Mouse (Mus musculus): Measurements from ENCODE around the gene Frmd5.

Gene Frmd5

DNA sequence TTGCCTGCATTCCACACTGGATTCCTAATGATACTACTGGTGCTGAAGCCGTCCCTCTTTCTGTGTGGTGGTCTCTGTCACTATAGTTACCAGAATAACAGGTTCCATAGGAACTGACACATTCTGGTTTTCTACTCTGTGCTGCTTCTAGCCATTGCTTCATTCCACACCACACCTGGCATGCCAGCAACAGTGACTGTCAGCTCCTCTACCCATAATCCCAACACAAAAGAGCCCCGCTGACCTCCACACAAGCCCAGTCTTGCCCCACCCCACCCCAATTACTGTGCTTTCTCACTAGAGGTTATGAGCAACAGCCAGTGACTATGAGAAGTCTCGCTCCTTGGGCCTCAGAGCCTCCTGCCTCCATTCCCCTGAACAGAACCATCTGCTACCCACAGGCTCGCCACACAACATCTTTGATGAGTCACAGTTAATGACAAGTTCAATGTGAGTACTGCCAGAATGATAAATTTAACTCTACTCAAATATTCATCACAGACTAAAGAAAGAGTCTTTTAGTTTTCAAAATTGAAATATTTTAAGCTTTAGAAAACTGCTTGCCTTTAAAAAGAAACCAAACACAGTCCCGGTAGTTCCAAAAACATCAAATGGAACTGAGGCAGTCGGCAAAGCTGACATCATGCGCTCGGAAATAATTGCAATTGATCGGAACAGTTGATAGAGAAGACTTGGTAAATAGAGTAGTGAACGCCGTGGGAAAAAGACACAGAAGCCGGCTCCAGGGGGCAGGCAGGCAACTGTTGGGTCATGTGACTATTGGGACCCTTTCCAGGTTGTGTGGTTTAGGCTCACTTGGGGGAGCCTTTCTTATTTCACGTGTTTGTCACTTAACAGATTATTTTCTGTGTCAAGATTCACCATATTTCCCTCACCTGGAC, 185.4 kb downstream of the Frmd5 start:
- DNase-seq (ENCODE audit: low read depth, low spot score): no peak

DNA sequence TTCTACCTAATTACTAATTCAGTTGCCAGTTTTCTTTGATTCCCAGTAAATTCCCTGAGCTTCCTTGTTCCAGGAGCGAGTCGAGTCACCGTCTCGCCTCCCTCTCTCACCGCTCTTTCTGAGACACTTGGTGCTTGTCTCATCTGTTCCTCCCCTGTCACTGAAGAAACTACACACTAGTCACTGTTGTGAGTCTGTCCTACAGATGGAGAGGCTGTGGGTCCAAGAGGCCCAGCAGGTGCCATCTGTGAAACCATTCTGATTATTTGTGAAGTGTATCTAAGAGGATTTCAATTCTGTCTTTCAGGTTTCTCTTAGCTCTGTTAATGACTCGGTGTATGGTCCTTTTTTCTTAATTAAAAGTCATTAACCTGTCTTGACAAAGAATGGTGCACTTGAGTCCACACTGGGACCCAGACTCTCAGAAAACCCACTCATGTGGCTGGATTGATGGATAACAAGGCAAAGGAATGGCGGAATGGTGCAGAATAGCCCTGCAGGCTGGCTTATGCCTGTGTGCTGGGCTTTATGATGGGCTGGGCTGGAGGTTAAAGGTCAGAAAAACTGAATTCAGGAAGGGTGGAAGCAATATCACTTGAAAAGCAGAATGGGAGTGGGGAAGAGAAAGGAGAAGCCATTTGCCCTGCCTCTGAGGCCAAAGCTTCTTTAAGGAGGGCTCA, 186.2 kb downstream of the Frmd5 start:
- DNase-seq (ENCODE audit: low read depth, low spot score): no peak

- no peak for DNase-seq (ENCODE audit: low read depth, low spot score)
Observed at GRCm38 (mm10) chr2:121615199-121615559, 191.7 kb downstream of the Frmd5 start.

DNA sequence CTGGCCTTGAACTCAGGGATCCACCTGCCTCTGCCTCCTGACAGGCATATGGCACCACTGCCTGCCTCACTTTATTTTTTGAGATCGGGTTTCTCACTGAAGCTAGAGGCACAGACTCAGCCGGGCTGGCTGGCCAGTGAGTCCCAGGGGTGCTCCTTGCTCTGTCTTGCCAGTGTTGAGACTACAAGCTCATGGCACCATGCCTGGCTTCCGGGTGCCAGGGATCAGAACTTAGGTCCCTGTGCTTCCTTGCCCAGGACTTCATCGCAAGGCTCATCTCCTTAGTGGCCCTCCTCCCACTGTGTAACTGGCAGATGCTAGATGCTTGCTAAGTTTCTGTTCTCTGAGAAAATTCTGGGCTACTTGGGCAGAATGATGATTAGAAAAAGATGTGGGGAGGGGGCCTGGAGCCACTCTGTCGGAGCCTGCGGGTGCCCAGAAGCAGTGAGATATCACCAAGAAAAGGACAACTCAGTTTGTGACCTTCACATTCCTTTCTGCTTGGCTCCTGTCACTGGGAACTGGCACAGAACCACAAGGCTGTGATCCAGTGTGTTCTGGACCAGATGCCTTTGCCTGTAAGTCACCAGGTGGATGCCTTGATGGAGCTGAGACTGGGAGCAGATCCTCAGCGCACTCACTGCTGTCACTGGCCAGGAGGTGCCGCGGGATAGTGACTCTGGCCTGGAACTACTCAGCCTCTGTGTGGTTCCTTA, 192.2 kb downstream of the Frmd5 start:
- DNase-seq (ENCODE audit: low read depth, low spot score): no peak

GRCm38 (mm10) chr2:121612112-121612511, 194.8 kb downstream of the Frmd5 start:
- DNase-seq (ENCODE audit: low read depth, low spot score): no peak

- DNase-seq (ENCODE audit: low read depth, low spot score): no peak
Observed at GRCm38 (mm10) chr2:121610008-121610884, 196.6 kb downstream of the Frmd5 start.

GRCm38 (mm10) chr2:121609141-121609724, 197.7 kb downstream of the Frmd5 start:
- DNase-seq (ENCODE audit: low read depth, low spot score): no peak

DNA sequence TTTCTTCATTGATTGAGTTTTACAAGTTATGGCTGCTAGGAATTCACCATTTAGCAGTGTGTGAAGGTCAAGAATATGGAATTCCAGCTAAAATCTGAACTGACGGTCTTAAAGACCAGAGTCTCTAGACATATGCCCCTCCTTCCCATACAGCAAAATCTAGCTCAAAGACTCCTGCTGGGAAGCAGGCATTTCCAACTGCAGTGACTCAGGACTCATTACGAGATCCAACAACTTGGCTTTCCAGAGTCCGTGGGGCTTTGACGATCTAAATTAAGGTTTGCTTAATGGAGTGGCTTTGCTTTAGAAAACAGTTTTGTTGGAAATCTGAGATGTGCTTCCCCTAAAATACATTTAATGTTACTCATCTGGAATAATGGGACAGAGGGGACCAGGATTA, 204.5 kb downstream of the Frmd5 start:
- DNase-seq (ENCODE audit: low read depth, low spot score): no peak

GRCm38 (mm10) chr2:121601543-121601942, 205.3 kb downstream of the Frmd5 start:
- no peak for DNase-seq (ENCODE audit: low read depth, low spot score)

GRCm38 (mm10) chr2:121600736-121601135, 206.2 kb downstream of the Frmd5 start:
- DNase-seq (ENCODE audit: low read depth, low spot score): no peak

DNA sequence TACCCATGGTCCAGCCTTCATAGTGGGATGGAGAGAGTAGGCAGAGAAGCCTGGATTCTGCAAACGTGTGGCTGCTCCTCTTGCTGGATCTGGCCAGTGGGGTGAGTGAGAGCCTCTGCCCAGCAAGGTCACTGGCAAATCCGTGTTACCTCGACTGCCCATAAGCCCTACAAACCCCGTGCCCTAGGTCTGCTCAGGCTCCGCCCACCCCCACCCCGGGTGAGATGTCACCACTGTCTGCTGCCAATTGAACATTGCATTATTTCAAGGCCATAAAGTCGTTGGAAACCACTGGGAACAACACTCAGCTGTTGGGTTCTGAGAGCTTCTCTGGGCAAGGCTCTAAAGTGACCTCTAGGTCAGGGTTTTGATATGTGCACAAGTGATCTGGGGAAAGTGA, 208.6 kb downstream of the Frmd5 start:
- DNase-seq (ENCODE audit: low read depth, low spot score): no peak

DNA sequence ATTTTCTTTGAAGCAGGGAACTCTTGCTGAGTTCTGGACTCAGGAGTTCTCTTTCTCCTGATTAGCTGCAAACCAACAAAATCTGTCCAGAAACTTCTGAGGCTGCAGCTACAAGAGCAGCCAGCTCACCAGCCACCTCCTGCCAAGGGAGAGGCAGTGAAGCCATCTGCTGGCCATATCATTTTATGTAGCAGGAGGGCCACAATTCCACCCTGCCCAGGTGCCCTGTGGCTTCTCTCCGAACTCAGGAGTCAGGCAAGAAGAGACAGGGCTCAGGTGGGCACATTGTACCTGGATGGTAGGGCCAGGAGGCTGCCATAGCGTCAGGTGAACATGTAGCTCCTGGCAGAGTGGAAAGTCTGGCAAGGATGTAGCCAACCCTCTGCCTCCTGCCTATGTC, 210.3 kb downstream of the Frmd5 start:
- DNase-seq (ENCODE audit: low read depth, low spot score): no peak

DNA sequence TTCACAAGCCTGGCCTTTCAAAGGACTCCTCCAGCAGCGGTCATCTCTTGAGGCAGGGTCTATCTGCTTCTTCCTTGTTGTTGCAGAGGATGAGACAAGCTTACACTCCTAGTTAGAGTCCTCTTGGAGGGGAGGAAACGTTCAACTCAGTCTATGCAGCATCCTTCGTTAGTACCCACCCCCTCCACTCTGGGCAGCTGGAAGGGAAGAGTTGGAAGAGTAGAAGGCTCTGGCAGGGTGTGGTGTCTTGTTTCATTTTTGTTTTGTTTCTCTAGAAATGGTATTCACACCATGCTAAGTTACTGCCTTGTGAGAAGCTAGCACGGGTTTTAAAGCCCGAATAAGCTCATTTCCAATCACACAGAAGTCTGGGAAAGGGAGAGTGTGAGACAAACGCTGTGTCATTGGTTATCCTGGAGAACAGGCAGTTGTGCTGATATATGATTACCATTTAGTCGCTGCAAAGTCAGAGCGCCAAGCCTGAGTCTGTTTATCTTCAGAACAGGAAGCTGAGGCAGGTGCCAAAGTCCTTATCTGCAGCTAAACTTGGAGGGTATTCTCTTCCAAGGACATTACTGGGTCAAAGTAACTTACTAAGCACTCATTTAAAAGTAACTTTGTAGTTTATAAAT, 212.1 kb downstream of the Frmd5 start:
- no peak for DNase-seq (ENCODE audit: low read depth, low spot score)

DNA sequence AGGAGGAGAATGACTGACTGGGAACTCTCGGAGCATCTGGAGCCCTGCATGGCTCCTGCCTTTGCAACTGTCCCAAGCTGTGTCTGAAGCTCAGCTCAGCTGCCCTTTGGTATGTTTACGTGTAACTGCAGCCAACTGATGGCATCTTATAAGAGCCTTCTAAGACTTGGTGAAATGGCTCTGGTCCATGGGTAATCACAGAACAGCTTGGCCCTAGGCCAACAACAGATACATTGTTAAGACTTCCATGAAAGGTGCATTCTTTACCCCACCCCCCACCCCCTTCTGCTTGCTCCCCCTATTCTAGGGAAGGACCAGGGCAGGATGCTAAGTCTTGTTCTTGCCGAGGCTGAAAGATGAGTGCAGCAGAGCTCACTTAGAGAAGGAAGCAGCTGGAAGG, 212.8 kb downstream of the Frmd5 start:
- DNase-seq (ENCODE audit: low read depth, low spot score): no peak

- no peak for DNase-seq (ENCODE audit: low read depth, low spot score)
Observed at GRCm38 (mm10) chr2:121588309-121588694, 218.6 kb downstream of the Frmd5 start.

GRCm38 (mm10) chr2:121587523-121588308, 219.2 kb downstream of the Frmd5 start:
- no peak for DNase-seq (ENCODE audit: low read depth, low spot score)

DNA sequence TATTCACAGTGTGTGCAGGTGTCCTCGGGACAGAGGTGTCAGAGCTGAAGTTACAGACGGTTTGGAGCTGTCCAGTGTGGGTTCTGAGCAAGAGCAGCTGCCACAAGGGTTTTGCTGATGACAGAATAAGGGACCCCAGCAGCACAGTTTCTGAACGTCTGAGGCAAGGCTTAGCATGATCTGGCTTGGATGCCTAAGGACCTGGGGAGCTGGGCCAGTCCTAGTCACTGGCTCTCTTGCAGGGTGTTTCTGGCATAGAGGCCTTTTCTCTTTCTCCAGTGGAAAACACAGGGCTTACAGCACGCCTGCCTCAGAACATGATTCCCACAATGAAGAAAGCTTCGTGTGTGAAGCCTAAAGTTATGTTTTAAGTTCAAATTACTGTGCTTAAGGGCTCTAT, 222.2 kb downstream of the Frmd5 start:
- DNase-seq (ENCODE audit: low read depth, low spot score): no peak

GRCm38 (mm10) chr2:121583468-121584116, 223.3 kb downstream of the Frmd5 start:
- DNase-seq (ENCODE audit: low read depth, low spot score): no peak

GRCm38 (mm10) chr2:121582809-121583376, 224.0 kb downstream of the Frmd5 start:
- DNase-seq (ENCODE audit: low read depth, low spot score): no peak

Data from retina, adult 2 months (tissue).